Mouse (Mus musculus) frontal cortex, postnatal 14 days (tissue): Measurements from ENCODE around the gene Llph.

Experiments
- DNase-seq, 2 experiments: peaks; one replicate each; pipeline ENCODE4 v3.0.0; 2022; ENCODE audit warnings: low spot score in 2 of 2

The Llph gene

DNA sequence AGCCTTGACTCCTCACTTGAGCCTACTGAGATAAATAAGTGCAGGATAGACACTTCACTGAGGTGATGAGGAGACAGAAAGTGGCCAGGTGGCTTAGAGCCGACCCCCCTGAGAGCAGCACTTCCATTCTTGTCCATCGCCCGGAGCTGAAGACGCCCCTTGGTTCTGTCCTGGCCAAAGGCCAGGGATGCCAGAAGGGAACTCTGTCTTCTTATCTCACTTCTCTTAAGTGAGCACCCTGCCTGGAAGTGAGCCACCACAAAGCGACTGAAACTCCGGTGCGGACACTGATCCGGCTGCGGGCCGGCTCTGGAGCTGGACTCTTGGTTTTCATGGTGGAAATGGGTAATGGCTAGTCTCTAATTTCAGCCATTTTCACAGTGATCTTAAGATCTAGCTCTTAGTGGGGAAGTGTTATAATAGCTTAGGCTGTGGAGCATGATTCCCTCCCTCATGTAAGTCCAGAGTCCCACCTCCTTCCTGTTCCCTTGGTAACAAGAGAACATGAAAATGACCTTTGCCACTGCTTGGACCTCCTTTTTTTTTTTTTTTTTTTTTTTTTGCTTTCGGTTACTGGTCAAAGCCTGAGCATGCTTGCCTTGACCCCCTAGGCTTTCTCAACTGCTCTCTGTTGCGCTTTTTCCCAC is 52.7 kb downstream of the Llph start:
- no peak for DNase-seq

DNA sequence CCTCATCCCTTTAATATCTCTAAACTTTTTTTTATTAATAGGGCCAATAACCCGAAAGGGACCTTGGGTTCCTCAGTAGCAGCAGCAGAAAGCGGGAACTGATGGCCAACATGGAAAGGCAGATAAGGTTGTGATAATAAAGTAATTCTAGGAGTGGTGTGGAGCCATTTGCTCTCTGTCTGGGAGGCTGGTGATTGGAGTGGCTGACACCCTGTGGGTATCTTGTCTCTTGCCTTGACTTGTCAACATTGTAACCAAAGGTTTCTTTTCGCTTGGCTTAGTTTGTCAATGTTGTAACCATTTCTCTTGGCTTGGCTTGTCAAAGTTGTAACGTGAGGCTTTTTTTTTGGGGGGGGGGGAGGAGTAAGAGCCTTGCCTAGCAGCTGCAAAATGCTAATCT is 53.5 kb downstream of the Llph start:
- DNase-seq, result no peak

DNA sequence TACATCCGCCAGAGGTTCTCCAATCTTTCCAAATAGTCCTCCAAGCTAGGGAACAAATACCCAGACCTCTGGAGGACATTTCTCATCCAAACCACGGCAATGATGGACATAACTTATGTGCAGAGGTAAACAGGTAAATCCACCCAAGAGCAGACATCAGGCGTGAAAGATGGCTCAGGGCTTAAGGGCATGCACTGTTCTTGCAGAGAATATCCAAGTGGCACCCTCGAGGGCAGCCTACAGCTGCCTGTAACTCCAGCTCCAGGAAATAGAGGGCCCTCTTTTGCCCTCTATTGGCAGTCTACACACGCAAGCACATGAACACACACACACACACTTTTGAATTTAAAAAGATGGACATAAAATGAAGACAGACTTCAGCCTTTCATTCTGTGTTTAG is 54.8 kb downstream of the Llph start:
- DNase-seq, result no peak
